Mouse (Mus musculus) bone marrow, adult 2 months (tissue): Measurements from ENCODE around the gene Fam227b. TPM values are rescaled to one million over a fixed set of nuclear protein-coding genes. Genes with fewer than 3 reads are reported as not detected.

Source experiments
- H3K27ac ChIP-seq: fragments of 200-500 bp; 2 replicates; pipeline ENCODE4 v1.5.1; 2012; ENCODE audit warnings: low read depth, mild to moderate bottlenecking, control low read depth, inconsistent platforms, low read length; ENCODE audit not compliant: control insufficient read depth, poor library complexity, insufficient read depth
- H3K4me1 ChIP-seq: fragments of 200-500 bp; 2 replicates; pipeline ENCODE4 v1.6.1; 2011; ENCODE audit warnings: low read length; ENCODE audit not compliant: control insufficient read depth, insufficient read depth
- H3K4me3 ChIP-seq: fragments of 200-500 bp; replicated peaks from 2 replicates; pipeline ENCODE3; 2011; ENCODE audit warnings: mild to moderate bottlenecking, low read depth, low read length, control low read depth; ENCODE audit not compliant: control insufficient read depth
- CTCF ChIP-seq: fragments of 200-500 bp; IDR thresholded peaks from 2 replicates; pipeline ENCODE4 v1.5.1; 2011; ENCODE audit warnings: low read length, control low read depth; ENCODE audit not compliant: control insufficient read depth, insufficient read depth
- POLR2A ChIP-seq: fragments of 200-500 bp; IDR thresholded peaks from 2 replicates; pipeline ENCODE4 v1.6.1; 2011; ENCODE audit warnings: low read depth, mild to moderate bottlenecking, control low read depth, low read length, borderline replicate concordance; ENCODE audit not compliant: control insufficient read depth
- WGBS: fragments of 180-500 bp; shearing (Covaris S2); methylation state at CpG from one replicate; pipeline ENCODE4 v1.1.7; 2018; 5-methylcytosine and 5-hydroxymethylcytosine counted together
- polyA plus RNA-seq: library from polyadenylated mRNA; stranded (reverse); fragments of >200 nt; gene quantifications from 2 replicates; pipeline ENCODE4 v1.2.4, GENCODE M21; 2011; ENCODE audit warnings: low replicate concordance; ENCODE audit not compliant: missing spikeins, insufficient read depth, insufficient read length

The Fam227b gene
- polyA plus RNA-seq, 1 experiment: not detected

DNA sequence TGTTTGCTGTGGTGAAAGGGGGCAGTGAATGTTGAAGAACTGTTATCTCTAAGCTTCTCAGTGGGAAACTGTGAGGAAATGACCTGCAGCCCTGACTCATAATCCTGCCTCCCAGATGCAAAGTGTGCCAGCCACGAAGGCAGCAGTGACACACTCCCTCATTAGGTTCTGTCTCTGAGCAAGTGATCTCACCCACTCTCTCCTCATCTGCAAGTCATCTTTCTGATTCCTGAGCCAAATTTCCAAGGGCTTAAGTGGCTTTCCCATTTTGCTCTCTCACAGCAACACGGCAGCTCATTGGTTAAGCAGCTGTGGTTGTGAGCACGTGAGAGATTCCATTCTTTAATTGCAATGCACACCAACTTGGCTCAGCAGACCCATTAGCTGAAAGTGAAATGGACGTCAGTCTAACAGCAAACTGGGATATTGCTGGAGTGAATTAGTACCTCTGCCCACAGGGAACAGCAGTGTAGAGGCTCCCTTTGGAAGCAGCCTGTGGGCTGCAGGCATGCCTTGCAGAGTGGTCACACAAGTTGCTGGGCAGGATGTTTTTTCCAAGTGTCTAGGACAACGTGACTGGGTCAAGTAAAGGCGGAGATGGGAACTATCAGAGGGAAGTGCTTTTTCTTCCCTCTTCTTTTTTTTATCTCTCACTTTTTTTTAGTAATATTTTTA is 210.6 kb downstream of the Fam227b start:
- WGBS: 70% methylated on average over 6 of the region's 6 CpGs
- TF ChIP-seq POLR2A (no peak), CTCF (no peak)
- no peak overlapping the region for H3K27ac ChIP-seq
- no peak overlapping the region for H3K4me3 ChIP-seq
- no peaks in the 10 kb centered on the region for H3K4me1 ChIP-seq

DNA sequence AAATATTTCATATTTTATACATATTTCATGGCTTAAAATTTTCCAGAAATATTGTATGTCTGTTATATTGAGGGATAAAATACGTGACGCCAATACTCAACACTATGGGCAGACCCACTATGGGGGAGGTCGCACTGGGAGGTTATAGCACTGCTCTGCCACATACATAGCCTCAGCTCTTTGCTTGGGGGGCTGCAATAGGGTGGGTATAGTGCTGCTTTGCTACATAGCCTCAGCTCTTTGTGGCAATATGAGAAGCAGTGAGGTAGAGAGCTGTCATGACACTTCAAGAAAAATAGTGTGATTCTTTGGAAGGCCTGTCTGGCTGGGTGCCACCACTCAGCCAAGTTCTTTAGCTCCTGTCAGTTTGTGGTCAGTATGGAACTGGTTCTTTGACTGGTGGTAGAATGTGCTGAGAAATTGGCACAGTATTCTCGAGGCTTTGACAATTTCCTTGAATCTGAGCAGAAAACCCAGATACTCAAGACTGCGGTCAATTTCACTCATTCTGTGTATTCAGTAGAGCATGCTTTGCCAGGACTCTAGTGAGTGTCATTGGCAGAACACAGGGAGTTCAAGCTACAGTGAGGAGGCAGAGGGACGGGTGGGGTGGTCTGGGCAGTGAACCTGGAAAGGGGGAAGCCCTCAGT is 212.7 kb downstream of the Fam227b start:
- WGBS: 61% methylated on average over 6 of the region's 6 CpGs
- Histone ChIP-seq H3K27ac (no peak overlapping the region), H3K4me3 (no peak overlapping the region), H3K4me1 (no peaks in the 10 kb centered on the region)
- TF ChIP-seq CTCF (no peak), POLR2A (no peak)

DNA sequence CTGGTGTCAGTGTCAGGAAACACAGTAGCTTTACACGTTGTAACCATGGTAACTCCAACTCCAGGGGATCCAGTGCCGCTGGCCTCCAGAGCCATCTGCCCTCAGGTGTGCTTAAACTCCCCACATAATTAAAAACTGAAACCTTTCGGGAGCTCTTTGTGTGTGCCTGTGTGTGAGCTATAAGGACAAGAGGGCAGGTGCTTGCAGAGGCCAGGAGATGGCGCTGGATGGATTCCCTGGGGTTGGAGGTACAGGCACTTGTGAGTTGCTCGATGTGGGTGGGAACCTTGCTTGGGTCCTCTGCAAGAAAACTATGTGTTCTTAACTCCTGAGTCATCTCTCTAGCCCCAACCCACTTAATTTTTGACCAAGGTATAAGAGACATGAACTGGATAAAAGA is 215.4 kb downstream of the Fam227b start:
- TF ChIP-seq CTCF: no peak
- TF ChIP-seq POLR2A: no peak
- WGBS: 78% methylated on average over 5 of the region's 5 CpGs
- H3K4me1 ChIP-seq: no peaks in the 10 kb centered on the region
- no peak overlapping the region for H3K27ac ChIP-seq
- H3K4me3 ChIP-seq: no peak overlapping the region

- WGBS: 63% methylated on average over 3 of the region's 3 CpGs
- H3K27ac ChIP-seq: no peak overlapping the region
- H3K4me1 ChIP-seq: no peaks in the 10 kb centered on the region; the same call in 1 of the 2 replicates
- no peak for TF ChIP-seq POLR2A
- H3K4me3 ChIP-seq: no peak overlapping the region
Observed at GRCm38 (mm10) chr2:125933977-125934376, 217.8 kb downstream of the Fam227b start.

Other genes with a start within 250 kb of the Fam227b start
- gene Fgf7, start 117.3 kb downstream of the Fam227b start, polyA plus RNA-seq: 0.95 and 1.1 TPM in 2 replicates
- 11.7 and 12.1 TPM in 2 replicates for gene Dtwd1, start 137 bp upstream of the Fam227b start, polyA plus RNA-seq
- gene Gm17555, start 63.1 kb upstream of the Fam227b start, polyA plus RNA-seq: not detected in 2 replicates